Mouse (Mus musculus) hindbrain, postnatal 0 days (tissue): ENCODE data around the gene Mtmr12. TPM values are rescaled to one million over a fixed set of nuclear protein-coding genes. Genes with fewer than 3 reads are reported as not detected.

Experiments
- ATAC-seq: fragments of 200-750 bp; cut with Nextera tagmentation; 2 replicates; pipeline ENCODE4 v1.8.0; 2017; ENCODE audit warnings: mild to moderate bottlenecking, moderate TSS enrichment, moderate library complexity
- DNase-seq: peaks from one replicate; pipeline ENCODE4 v3.0.0-alpha.2; 2015; ENCODE audit warnings: low spot score
- H3K27ac ChIP-seq: fragments of 300-500 bp; sonication (generic); 2 replicates; pipeline ENCODE4 v1.5.1; 2014; ENCODE audit warnings: mild to moderate bottlenecking
- H3K27me3 ChIP-seq: fragments of 300-500 bp; sonication (generic); 2 replicates; pipeline ENCODE4 v1.6.1; 2014; ENCODE audit warnings: low read length, mixed read lengths; ENCODE audit not compliant: insufficient read depth
- H3K36me3 ChIP-seq: fragments of 300-500 bp; sonication (generic); 2 replicates; pipeline ENCODE4 v1.6.1; 2014; ENCODE audit warnings: low read length, mixed read lengths; ENCODE audit not compliant: insufficient read depth
- H3K4me1 ChIP-seq: fragments of 300-500 bp; sonication (generic); 2 replicates; pipeline ENCODE4 v1.6.1; 2014; ENCODE audit warnings: antibody characterized with exemption, low read length, mixed read lengths; ENCODE audit not compliant: insufficient read depth
- H3K4me2 ChIP-seq: fragments of 300-500 bp; sonication (generic); 2 replicates; pipeline ENCODE4 v1.6.1; 2014; ENCODE audit warnings: low read depth, mild to moderate bottlenecking, low read length, moderate library complexity, mixed read lengths
- H3K4me3 ChIP-seq: fragments of 300-500 bp; sonication (generic); 2 replicates; pipeline ENCODE4 v1.5.1; 2014; ENCODE audit warnings: low read length
- H3K9ac ChIP-seq: fragments of 300-500 bp; sonication (generic); replicated peaks from 2 replicates; pipeline ENCODE4 v1.6.1; 2014; ENCODE audit warnings: mild to moderate bottlenecking, low read length, moderate library complexity, mixed read lengths
- H3K9me3 ChIP-seq: fragments of 300-500 bp; sonication (generic); 2 replicates; pipeline ENCODE4 v1.6.1; 2016; ENCODE audit warnings: low read length, mixed read lengths
- CTCF ChIP-seq: IDR thresholded peaks from 2 replicates; pipeline ENCODE4 v1.5.1; 2016; ENCODE audit warnings: antibody characterized with exemption, control low read depth, low read depth
- WGBS: fragments of 180-500 bp; shearing (Covaris S2); extraction: QIAGEN DNeasy Blood & Tissue Kit; methylation state at CpG from one replicate; pipeline ENCODE4 v1.1.7; 2014; 5-methylcytosine and 5-hydroxymethylcytosine counted together
- polyA plus RNA-seq: library from polyadenylated mRNA; unstranded; fragments of >200 nt; fragmentation: Nextera tagmentation; extraction: Ambion mirVana; gene quantifications from 2 replicates; pipeline ENCODE4 v1.2.1, GENCODE M21; 2015
- total RNA-seq: library from RNA; depleted of rRNA; stranded (reverse); fragments of >200 nt; gene quantifications from 2 replicates; pipeline ENCODE4 v1.2.3, GENCODE M21; 2014

Mtmr12 gene
- total and polyA plus RNA-seq, 2 experiments from 2014 or later: 5.7 to 12.6 TPM

DNA sequence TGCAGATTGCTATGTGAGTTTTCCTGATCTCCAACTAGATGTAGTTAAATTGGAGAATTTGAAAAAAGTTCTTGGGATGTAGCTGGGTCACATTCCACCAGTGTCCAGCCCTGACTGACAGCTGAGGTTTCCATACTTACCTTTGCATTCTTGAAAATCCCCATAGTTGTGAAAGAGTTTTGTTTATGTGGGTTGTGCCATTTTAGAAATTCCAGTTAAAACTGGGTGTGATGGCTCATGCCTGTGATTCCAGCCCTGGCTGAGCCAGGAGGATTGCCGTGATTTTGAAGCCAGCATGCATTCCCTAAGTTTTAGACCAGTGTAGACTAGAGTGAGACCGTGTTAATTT lies 47.3 kb downstream of the Mtmr12 start:
- peaks cover 16% of the 10 kb centered on the region for H3K36me3 ChIP-seq
- H3K27ac ChIP-seq: no peak overlapping the region
- no peaks in the 10 kb centered on the region for H3K9me3 ChIP-seq
- WGBS: 91% methylated on average over 2 of the region's 2 CpGs
- no peaks in the 10 kb centered on the region for H3K27me3 ChIP-seq
- DNase-seq (no peak), ATAC-seq (no peak)
- no peak overlapping the region for H3K4me3 ChIP-seq
- no peak for TF ChIP-seq CTCF
- no peak overlapping the region for H3K9ac ChIP-seq
- no peak overlapping the region for H3K4me2 ChIP-seq
- no peaks in the 10 kb centered on the region for H3K4me1 ChIP-seq

DNA sequence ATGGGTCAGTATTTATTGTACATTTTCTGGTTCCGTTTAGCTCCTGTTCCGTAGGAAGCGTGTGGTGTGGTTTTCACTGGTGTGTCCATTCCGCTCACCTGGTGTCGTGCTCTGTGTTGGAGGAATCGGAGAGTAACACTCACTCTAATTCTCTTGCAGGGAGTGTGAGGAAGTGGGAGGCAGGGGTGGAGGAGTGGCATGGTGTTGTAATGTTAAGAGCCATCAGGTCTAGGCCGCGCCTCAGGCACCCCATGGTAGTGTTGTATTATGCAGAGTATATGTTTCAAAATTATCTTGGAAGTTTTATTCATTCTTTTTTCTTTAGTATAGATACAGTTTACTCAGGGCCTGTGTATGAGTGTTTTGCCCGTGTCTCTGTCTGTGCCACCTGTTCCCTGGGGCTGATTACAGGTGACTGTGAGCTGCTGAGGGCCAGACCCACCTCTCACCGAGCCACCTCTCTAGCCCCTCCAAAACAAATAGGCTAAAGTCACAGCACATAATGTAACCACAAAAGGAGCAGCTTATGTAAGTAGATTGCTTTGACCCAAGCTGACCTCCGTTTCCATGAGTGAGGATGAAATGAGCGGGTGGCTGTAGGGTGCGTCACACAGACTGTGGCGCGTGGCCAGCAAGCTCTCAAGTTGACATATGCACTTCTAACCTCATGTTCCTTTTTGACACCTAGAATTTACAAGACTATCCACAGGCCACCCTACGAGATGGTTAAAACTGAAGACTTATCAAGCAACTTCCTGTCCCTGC lies 53.1 kb downstream of the Mtmr12 start:
- Histone ChIP-seq H3K4me1 (no peaks in the 10 kb centered on the region), H3K27me3 (no peaks in the 10 kb centered on the region), H3K4me2 (no peak overlapping the region), H3K27ac (no peak overlapping the region), H3K9me3 (no peaks in the 10 kb centered on the region), H3K36me3 (peaks cover 37% of the 10 kb centered on the region), H3K9ac (no peak overlapping the region), H3K4me3 (no peak overlapping the region)
- ATAC-seq (no peak), DNase-seq (no peak)
- WGBS: 92% methylated on average over 16 of the region's 16 CpGs
- no peak for TF ChIP-seq CTCF

DNA sequence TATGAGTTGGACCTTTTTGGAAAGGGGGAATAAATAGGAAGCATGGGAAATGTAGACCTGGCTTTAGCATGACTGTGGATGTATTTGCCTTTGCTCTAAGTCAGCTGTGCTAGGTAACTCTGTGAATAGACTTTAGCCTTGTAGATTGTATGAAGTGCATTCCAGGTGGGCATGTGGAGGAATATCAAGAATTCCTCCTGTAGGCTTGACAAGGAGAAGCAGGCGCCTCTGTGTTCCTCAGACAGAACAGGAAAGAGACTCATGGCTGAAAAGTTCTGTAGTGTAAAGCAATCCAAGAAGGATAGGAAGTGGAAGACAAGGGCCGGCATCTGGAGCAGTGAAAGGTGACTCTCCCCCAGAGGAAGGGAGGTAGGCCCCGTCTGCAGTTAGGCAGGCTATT lies 58.2 kb downstream of the Mtmr12 start:
- no peak overlapping the region for H3K27ac ChIP-seq
- 94% methylated on average over 3 of the region's 3 CpGs for WGBS
- H3K36me3 ChIP-seq: peaks cover 65% of the 10 kb centered on the region

DNA sequence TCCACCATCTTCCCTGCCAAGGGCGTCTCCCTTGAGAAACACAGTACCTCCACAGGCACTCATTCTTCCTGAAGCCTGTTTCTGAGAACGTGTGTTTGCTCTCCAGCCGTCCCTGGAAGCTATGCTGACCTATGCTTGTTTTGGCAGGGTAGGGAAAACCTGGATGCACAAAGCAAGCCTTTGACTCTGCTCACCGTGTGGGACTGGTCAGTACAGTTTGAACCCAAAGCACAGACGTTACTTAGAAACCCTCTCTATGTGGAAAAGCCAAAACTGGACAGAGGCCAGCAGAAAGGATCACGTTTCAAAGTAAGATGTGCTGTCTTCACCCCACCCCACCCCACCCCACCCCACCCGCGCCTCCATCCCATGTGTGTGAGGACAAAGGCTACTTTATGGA lies 61.6 kb downstream of the Mtmr12 start:
- H3K27ac ChIP-seq: no peak overlapping the region
- no peak overlapping the region for H3K4me3 ChIP-seq
- no peaks in the 10 kb centered on the region for H3K4me1 ChIP-seq
- H3K9ac ChIP-seq: no peak overlapping the region
- H3K9me3 ChIP-seq: no peaks in the 10 kb centered on the region
- TF ChIP-seq CTCF: no peak
- no peak overlapping the region for H3K4me2 ChIP-seq
- peaks cover 69% of the 10 kb centered on the region for H3K36me3 ChIP-seq
- no peak for ATAC-seq
- no peaks in the 10 kb centered on the region for H3K27me3 ChIP-seq
- no peak for DNase-seq
- WGBS: 54% methylated on average over 8 of the region's 8 CpGs

More for the DNA sequence above, 58.2 kb downstream of the Mtmr12 start:
- H3K27me3 ChIP-seq: no peaks in the 10 kb centered on the region
- H3K4me2 ChIP-seq: no peak overlapping the region
- no peak for TF ChIP-seq CTCF
- H3K9ac ChIP-seq: no peak overlapping the region
- ATAC-seq (no peak), DNase-seq (no peak)
- H3K9me3 ChIP-seq: no peaks in the 10 kb centered on the region
- no peaks in the 10 kb centered on the region for H3K4me1 ChIP-seq
- H3K4me3 ChIP-seq: no peak overlapping the region

DNA sequence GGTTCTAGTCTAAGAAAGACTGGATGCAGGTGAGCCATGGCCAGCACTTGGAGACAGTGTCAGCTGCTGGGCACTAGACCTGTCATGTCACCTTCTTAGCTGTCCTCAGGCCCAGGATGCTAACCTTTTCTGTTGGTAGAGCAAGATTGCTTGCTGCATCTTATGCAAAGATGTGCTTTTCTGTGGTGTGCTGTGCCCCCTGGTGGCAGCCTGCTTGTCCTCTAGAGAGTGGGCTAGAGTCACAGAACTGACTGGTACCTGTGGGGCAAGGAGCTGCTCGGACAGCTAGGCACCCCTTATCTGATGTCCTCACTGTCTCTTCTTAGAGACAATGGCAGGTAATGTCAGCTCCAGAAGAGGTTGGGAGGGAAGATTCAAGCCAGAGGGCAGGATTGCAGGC lies 63.2 kb downstream of the Mtmr12 start:
- TF ChIP-seq CTCF: peak; percentile 86
- Histone ChIP-seq H3K9ac (no peak overlapping the region), H3K27ac (no peak overlapping the region), H3K4me3 (no peak overlapping the region), H3K27me3 (no peaks in the 10 kb centered on the region), H3K9me3 (no peaks in the 10 kb centered on the region), H3K4me2 (no peak overlapping the region), H3K4me1 (no peaks in the 10 kb centered on the region), H3K36me3 (peaks cover 60% of the 10 kb centered on the region)
- ATAC-seq: peak; percentile 65
- 63% methylated on average over 1 of the region's 1 CpGs for WGBS
- peak; percentile 78 for DNase-seq

DNA sequence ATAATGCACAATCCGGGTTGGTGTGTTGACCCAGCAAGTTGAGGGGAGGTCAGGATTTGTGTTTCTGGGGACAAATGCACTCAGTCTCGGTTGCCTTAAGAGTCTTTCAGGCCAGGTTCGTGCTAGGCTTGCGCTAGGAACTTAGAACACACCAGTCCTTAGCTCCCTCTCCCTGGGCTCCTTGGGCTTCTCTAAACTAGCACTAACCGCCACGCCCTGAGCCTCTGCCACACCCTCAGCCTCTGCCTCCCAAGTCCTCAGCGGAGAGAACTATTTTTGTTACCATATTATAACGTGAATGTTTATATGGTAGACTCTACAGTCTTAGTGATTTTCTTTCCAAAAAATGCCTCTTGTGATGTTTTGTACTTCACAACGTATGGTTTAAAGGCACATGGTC lies 66.5 kb downstream of the Mtmr12 start:
- ATAC-seq (no peak), DNase-seq (no peak)
- Histone ChIP-seq H3K27me3 (no peaks in the 10 kb centered on the region), H3K4me2 (no peak overlapping the region), H3K9ac (no peak overlapping the region), H3K4me1 (no peaks in the 10 kb centered on the region), H3K4me3 (no peak overlapping the region), H3K36me3 (peaks cover 28% of the 10 kb centered on the region), H3K27ac (no peak overlapping the region), H3K9me3 (no peaks in the 10 kb centered on the region)
- TF ChIP-seq CTCF: no peak
- WGBS: 88% methylated on average over 9 of the region's 9 CpGs

DNA sequence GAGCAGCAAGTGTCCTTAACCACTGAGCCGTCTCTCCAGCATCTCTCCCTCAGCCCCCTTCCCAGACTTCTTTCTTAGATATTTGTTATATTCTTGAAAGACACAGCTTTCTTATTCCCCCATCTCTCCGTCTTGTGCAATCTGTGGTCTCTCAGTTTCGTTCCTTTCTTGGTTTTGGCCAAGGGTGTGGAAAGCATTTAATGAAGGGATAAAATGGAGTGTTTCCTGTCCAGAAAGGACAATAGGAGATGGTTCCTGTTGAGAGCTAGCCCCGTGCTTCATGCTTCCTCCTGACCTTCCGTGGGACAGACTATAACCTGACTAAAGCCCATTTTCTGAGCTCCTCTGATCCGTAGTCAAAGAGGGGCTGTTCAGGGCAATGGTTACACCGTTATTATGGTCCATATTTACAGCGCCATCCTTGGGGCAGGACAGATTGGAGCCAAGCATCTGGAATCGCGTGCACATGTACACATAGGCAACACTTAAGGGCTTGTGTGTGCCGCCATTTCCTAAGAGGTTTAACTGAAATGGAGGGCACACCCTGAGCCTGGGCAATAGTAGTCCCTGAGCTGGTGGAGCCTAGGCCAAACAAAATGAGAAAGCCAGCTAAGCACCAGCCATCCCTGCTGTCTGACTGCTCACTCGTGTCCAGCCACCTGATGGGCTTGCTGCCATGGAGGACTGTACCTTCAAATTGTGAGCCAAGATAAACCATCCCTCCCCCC lies 68.7 kb downstream of the Mtmr12 start:
- Histone ChIP-seq H3K4me3 (no peak overlapping the region), H3K9me3 (no peaks in the 10 kb centered on the region), H3K4me2 (no peak overlapping the region), H3K27me3 (no peaks in the 10 kb centered on the region), H3K9ac (no peak overlapping the region), H3K36me3 (peaks cover 18% of the 10 kb centered on the region), H3K4me1 (no peaks in the 10 kb centered on the region), H3K27ac (no peak overlapping the region)
- WGBS: 79% methylated on average over 12 of the region's 12 CpGs
- ATAC-seq (0 out of 2 replicates have a peak, but pooled peaks have one; percentile 35), DNase-seq (no peak)
- no peak for TF ChIP-seq CTCF
